Mouse (Mus musculus) C2C12 (cell line): ENCODE data around the gene S1pr3. TPM values are rescaled to one million over a fixed set of nuclear protein-coding genes. Genes with fewer than 3 reads are reported as not detected.

ENCODE experiments used
- H3K27me3 ChIP-seq: one replicate; pipeline ENCODE4 v1.6.1; 2011; ENCODE audit not compliant: control insufficient read depth, insufficient read depth, insufficient read length
- H3K36me3 ChIP-seq: one replicate; pipeline ENCODE4 v1.6.1; 2011; ENCODE audit not compliant: control insufficient read depth, insufficient read depth
- H3K4me3 ChIP-seq: one replicate; pipeline ENCODE4 v1.5.1; 2011; ENCODE audit warnings: mild to moderate bottlenecking, control low read depth; ENCODE audit not compliant: poor library complexity, insufficient read depth, severe bottlenecking
- H3K79me2 ChIP-seq: one replicate; pipeline ENCODE4 v1.6.1; 2011; ENCODE audit not compliant: control insufficient read depth, insufficient read depth
- H3K79me3 ChIP-seq: one replicate; pipeline ENCODE4 v1.6.1; 2011; ENCODE audit warnings: low read depth, control low read depth
- H3ac ChIP-seq: one replicate; pipeline ENCODE3; 2011; ENCODE audit warnings: low read depth; ENCODE audit not compliant: control insufficient read depth, insufficient read length
- CEBPB ChIP-seq: IDR thresholded peaks from one replicate; pipeline ENCODE4 v1.6.1; 2011; ENCODE audit warnings: low read depth, mild to moderate bottlenecking, control low read depth, moderate library complexity
- CTCF ChIP-seq: IDR thresholded peaks from one replicate; pipeline ENCODE4 v1.5.1; 2011; ENCODE audit not compliant: control insufficient read depth, insufficient read depth, insufficient read length
- FOSL1 ChIP-seq: IDR thresholded peaks from one replicate; pipeline ENCODE4 v1.8.0; 2011; ENCODE audit warnings: mild to moderate bottlenecking, low read length; ENCODE audit not compliant: poor library complexity, insufficient read depth, severe bottlenecking
- MAX ChIP-seq: IDR thresholded peaks from one replicate; pipeline ENCODE4 v1.6.1; 2011; ENCODE audit warnings: mild to moderate bottlenecking, control low read depth
- MYOD1 ChIP-seq: IDR thresholded peaks from one replicate; pipeline ENCODE4 v1.6.1; 2011; ENCODE audit warnings: low read depth; ENCODE audit not compliant: control insufficient read depth, insufficient read length
- MYOG ChIP-seq: IDR thresholded peaks from one replicate; pipeline ENCODE4 v1.6.1; 2011; ENCODE audit not compliant: control insufficient read depth, insufficient read length; ENCODE audit errors: extremely low read depth
- USF1 ChIP-seq: IDR thresholded peaks from one replicate; pipeline ENCODE4 v1.6.1; 2011; ENCODE audit warnings: low read depth, mild to moderate bottlenecking, control low read depth, moderate library complexity
- polyA plus RNA-seq: library from polyadenylated mRNA; unstranded; fragments of >200 nt; fragmentation: generic; extraction: Trizol; gene quantifications from one replicate; pipeline ENCODE4 v1.2.1, GENCODE M21; 2012; ENCODE audit warnings: missing spikeins

Gene S1pr3
- polyA plus RNA-seq, 1 experiment = 15.0 TPM

DNA sequence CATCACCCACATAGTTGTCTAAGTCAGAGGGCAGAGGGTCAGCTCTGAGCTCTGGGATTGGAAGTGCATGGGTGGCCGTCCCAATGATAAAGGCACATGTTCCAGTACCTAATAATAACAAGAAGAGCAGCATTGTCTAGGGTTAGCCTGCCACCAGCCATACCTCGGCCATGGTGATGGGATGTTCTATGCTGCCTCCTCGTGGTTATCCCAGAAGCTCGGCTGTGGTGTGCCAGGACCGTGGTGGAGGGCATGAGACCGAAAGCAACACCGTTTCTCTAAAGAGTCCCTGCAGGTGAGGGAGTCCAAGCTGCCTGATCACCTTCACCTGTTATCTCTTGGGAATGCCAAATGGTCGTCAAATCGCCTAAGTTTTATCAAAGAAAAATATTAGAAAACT, 15.2 kb downstream of the S1pr3 start:
- Histone ChIP-seq H3K79me2 (no peaks in the 10 kb centered on the region), H3K4me3 (no peak overlapping the region), H3K36me3 (no peaks in the 10 kb centered on the region), H3K27me3 (no peaks in the 10 kb centered on the region), H3ac (no peak overlapping the region), H3K79me3 (no peaks in the 10 kb centered on the region)
- no peak for TF ChIP-seq MAX
- no peak for TF ChIP-seq MYOD1
- TF ChIP-seq USF1 = no peak
- TF ChIP-seq CTCF = no peak
- TF ChIP-seq CEBPB = no peak
- no peak for TF ChIP-seq FOSL1
- no peak for TF ChIP-seq MYOG

DNA sequence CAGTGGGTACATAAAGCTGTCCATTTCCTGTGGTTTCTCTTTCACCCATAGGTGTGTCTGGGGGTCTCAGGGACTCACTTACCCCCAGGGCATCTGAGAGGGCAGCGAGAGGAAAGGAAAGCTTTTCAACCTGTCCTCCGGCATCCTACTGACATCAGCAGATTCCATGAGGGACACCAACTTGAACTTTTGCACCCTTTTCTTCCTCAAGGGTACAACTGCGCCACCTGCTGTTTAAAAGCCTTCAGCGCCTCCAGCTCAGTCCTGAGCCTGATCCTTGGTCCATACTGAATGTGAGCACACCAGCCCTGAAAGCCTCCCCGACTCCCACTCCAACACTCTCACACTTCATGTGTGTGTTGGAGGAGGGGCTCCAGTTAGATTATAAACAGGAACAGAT, 16.2 kb downstream of the S1pr3 start:
- H3ac ChIP-seq = no peak overlapping the region
- H3K27me3 ChIP-seq = no peaks in the 10 kb centered on the region
- no peaks in the 10 kb centered on the region for H3K36me3 ChIP-seq
- no peak overlapping the region for H3K4me3 ChIP-seq
- no peaks in the 10 kb centered on the region for H3K79me3 ChIP-seq
- no peaks in the 10 kb centered on the region for H3K79me2 ChIP-seq
- TF ChIP-seq USF1 = no peak
- TF ChIP-seq MYOG = no peak
- TF ChIP-seq CTCF = peak; percentile 47
- no peak for TF ChIP-seq MYOD1

GRCm38 (mm10) chr13:51425662-51426443, 17.4 kb downstream of the S1pr3 start:
- Histone ChIP-seq H3K36me3 (no peaks in the 10 kb centered on the region), H3ac (no peak overlapping the region), H3K27me3 (no peaks in the 10 kb centered on the region), H3K79me3 (no peaks in the 10 kb centered on the region), H3K79me2 (no peaks in the 10 kb centered on the region), H3K4me3 (no peak overlapping the region)
- no peak for TF ChIP-seq MAX
- no peak for TF ChIP-seq FOSL1
- TF ChIP-seq MYOG = no peak
- no peak for TF ChIP-seq CTCF
- no peak for TF ChIP-seq MYOD1
- no peak for TF ChIP-seq USF1
- no peak for TF ChIP-seq CEBPB

DNA sequence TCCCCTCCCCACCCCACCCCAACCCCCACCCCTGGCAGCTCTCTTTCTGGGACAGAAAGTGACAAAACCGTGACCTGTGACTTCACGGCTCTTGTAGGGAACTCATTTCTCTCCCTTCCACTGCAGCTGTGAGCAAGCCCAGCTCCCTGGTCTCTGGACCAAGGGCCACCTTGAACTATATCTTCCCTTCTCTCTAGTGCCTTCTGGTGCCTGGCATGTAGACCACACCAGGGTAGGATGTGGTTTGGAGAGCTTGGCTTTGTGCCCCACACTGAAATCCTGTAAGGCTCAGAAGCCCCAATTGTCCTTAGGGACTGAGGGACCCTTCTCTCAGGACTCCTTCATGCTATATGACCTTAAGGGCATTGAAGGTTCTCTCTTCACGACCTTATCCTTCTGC, 24.9 kb downstream of the S1pr3 start:
- no peak for TF ChIP-seq USF1
- no peak for TF ChIP-seq FOSL1
- no peak for TF ChIP-seq MYOD1
- TF ChIP-seq CTCF = no peak
- no peak for TF ChIP-seq MYOG
- no peak for TF ChIP-seq MAX
- no peak for TF ChIP-seq CEBPB
- Histone ChIP-seq H3ac (no peak overlapping the region), H3K36me3 (no peaks in the 10 kb centered on the region), H3K27me3 (peaks cover 8% of the 10 kb centered on the region), H3K79me2 (no peaks in the 10 kb centered on the region), H3K4me3 (no peak overlapping the region), H3K79me3 (no peaks in the 10 kb centered on the region)

DNA sequence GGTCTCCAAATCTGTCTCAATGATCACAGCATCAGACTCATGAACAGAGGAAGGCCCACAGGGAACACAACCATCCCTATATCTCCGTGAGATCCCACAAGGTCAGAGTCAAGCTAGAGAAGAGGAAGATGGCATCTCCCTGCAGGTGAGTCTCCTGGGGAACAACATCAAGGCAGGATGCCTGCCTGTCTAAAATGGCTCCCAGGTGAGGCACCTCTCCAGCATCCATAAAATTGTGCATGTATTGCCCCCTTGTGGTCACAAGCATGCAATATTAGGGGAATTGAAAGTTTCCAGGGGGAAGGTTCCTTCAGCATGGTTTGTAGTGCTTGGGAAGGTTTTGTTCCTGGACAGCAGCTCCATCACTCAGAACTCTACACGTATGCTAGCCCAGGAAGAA, 26.0 kb downstream of the S1pr3 start:
- Histone ChIP-seq H3K4me3 (no peak overlapping the region), H3K79me3 (no peaks in the 10 kb centered on the region), H3ac (no peak overlapping the region), H3K27me3 (peaks cover 8% of the 10 kb centered on the region), H3K79me2 (no peaks in the 10 kb centered on the region), H3K36me3 (no peaks in the 10 kb centered on the region)
- TF ChIP-seq MYOD1 = no peak
- TF ChIP-seq USF1 = no peak
- TF ChIP-seq FOSL1 = no peak
- TF ChIP-seq MYOG = no peak
- no peak for TF ChIP-seq CEBPB
- TF ChIP-seq MAX = no peak
- TF ChIP-seq CTCF = no peak

DNA sequence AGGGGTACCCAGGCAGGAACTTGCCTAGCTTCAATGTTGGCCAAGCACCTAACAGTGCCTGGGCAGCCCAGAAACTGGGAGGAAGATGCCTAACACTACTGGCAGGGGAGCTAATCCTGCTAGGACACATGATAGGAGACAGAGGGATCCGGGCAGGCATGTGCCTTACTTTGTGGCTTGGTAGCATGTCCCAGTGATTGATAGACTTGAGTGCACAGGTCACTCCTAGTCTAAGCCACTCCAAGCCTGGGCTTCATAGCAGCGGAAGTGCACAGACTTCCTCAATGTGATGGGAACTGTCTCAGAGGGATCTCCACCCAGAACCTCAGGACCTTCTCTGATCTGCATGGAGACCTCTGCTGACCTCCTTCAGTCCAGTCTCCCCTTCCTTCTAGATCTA, 26.7 kb downstream of the S1pr3 start:
- Histone ChIP-seq H3K4me3 (no peak overlapping the region), H3K27me3 (peaks cover 8% of the 10 kb centered on the region), H3K36me3 (no peaks in the 10 kb centered on the region), H3K79me2 (no peaks in the 10 kb centered on the region), H3K79me3 (no peaks in the 10 kb centered on the region), H3ac (no peak overlapping the region)
- TF ChIP-seq MYOG (no peak), MYOD1 (no peak), CTCF (no peak), CEBPB (no peak), MAX (no peak), USF1 (no peak), FOSL1 (no peak)
